Mouse (Mus musculus) T-cell, adult 2 months (primary cell): ENCODE results near the gene 4931440F15Rik.

Experiments
- DNase-seq: peaks from one replicate; pipeline ENCODE4 v3.0.0; 2022; ENCODE audit warnings: low spot score

4931440F15Rik gene

DNA sequence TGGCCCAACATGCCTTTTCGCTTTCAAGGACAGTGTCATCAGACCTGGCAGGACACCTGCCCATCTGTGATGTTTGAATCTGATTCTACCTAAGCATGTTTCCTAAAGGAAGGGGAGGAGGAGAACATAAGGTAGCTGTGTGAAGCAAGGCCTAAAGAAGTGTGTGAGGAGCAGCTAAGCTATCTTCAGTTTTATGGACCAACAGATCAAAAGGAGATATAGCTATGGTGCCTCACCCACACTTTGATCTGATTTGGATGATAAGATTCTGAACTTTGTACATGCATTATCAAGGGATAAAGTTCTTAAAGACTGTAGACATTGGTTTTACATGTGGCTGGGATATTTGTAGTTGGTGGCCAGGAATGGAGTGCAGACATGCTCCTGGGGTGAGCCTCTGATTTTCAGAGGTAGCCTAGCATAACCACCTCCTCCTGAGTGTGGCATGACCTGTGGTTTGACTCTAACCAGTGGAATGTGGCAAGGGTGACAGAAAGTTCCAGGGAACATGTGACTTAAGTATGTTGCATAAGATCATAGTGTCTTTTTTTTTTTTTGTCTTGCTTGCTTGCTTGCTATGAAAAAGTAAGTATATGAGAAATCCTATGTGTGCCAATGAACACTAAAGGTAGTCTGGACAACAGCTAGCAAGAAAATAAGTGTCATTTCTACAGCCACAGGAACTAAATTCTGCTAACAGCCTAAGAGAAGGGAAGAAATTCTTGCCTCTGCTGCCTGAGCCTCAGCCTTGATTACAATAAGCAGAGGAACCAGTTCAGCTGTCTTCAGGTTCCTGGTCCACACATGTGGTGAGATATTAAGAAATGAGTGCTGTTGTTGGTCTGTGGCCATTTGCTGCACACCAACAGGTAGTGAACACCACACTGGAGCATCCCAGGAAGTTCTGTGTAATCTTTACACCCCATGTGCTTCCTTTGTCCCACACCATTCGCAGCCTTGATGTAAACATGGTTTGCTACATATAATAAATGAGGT is 23.7 kb downstream of the 4931440F15Rik start:
- no peak for DNase-seq

DNA sequence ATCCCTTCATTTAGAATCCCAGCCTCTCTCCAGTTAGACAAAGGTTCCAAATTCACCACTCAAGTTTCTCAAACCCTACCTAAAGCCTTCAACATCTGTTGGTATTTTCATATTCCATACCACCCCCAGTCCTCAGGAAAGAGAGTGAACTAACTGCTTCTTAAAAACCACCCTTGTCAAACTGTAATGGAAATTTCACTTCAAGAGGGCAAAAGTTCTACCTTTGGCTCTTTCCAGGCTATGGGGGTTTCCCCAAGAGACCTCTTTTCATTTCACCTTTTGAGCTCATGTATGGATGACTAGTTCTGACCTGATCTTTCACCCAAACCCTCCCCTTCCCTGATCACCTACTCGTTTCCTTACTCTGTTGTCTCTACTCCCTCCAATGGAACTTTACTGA is 25.6 kb downstream of the 4931440F15Rik start:
- DNase-seq: no peak

GRCm38 (mm10) chr11:29795106-29795505 is 30.4 kb downstream of the 4931440F15Rik start:
- DNase-seq: no peak

DNA sequence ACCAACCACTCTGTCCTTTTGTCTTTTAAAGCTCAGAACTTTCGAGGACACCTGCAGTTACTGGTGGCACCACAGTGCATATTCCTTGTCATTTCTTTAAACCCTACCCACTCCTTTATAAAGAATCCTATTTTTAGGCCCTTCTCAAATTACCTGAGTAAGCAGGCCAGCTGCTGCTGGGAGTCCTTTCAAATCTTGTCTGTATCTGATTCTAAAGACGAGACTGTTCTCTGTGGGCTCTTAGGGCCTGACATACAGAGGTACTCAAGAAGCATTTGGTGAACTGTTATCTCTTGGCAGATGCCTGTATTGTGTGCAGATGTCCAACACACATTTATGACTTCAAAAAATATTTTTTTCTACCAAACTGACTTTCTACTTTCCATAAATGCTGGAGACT is 31.0 kb downstream of the 4931440F15Rik start:
- no peak for DNase-seq

GRCm38 (mm10) chr11:29790796-29791195 is 34.7 kb downstream of the 4931440F15Rik start:
- no peak for DNase-seq

DNA sequence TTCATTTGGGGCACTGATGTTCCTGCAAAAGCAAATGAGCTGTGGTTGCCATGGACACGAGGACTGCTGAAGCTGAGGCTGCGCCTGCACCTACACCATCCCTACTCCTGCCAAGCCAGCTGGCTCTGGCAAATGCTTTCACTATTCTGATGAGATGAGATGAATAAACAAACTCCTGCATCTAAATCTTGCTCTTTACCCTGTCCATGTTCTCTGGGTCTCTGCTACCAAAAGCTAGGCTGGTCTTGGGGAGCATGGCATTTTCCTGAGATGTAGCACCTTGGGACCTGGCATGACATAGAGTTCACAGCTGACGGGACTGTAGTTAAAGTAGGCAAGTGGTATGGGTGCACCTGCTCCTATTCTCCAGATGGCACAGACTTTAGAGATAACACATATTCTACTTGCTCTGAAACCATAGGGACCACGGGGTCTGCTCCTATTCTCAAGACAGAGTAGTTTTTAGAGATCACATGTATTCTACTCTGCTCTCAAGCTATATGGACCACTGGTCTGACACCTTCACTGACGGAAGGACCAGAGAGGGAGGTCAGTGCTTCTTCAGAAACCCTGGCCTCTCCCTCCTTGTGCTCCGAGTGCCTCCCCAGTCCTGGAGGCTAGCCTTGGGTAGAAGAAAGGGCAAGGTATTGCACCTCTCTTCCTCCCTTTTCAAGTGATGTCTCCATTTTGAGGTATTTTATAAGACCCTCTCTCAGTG is 36.4 kb downstream of the 4931440F15Rik start:
- DNase-seq: no peak

- no peak for DNase-seq
Observed at GRCm38 (mm10) chr11:29788499-29788898, 37.0 kb downstream of the 4931440F15Rik start.

DNA sequence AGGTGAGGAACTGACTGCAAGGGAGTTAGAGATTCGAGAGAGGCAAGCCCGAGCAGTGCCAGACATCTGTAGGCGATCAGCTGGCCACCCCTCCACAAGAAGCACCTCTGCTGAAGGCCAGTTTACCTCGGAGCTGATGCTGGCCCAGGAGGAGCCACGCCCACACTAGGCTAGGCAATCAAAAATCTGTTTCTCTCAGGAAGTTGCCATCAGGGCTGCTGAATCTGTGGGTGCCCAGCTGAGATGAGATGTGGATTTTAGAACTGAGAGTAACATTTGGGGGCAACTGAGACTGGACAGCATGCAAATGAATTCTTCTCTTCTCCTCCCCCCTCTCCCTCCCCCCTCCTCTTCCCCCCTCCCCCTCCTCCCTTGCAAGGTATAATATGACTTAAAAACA is 38.0 kb downstream of the 4931440F15Rik start:
- DNase-seq: no peak

DNA sequence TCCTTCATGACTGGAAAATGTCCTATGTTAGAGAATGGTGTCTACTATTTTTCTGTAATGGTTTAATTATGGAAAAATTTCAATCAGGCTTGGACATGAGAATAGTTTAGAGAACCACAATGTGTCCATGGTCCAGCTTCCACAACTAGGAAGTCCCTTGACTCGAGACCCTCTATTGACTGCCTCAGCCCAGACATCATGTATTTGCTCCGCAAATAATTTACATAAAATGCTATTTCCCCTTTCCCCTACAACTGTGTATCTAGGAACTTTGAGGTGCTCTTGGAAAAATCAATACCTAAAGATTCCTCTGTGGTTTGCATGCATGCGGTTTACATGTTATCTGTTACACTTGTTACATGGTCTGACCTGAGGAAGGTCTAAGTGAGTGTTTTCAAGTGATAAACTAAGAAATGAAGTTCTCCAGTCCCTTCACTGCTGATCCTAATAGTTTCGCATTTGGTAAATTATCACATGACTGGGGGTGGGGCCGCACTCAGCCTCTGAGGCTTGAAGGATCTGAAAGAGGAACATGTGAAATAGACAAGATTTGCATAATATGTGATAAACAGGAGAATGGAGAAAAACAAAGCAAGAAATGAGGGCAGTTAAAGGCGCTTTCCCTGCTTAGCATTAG is 38.8 kb downstream of the 4931440F15Rik start:
- DNase-seq: peak; percentile 2

DNA sequence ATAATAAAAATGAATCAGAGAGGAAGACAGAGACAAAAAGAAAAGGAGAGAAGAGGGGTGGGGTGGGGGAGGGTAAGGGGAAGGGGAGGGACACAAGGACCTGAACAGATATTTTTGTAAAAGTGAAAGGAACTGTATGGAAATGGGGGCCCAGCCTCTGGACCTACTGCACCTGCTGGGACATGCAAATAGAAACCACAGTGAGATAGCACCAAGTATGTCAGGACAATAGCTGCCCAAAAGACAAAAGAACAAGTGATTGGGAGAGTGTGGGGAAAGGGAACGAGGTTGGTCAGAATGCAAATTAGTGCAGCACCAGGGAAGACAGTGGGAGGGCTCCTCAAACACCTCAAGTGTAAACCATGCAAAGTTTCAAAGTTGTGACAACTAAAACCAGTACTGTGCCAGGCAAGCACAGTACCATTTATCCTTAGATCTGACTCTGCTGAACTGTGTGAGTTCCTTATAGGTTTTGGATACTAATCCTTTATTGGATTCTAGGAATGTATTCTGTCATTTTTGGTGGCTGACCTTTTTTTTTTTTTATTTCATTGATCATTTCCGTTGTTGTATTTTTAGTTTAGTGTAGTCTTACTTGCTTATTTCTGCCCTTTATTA is 46.0 kb downstream of the 4931440F15Rik start:
- no peak for DNase-seq

GRCm38 (mm10) chr11:29778936-29779335 is 46.5 kb downstream of the 4931440F15Rik start:
- no peak for DNase-seq

DNA sequence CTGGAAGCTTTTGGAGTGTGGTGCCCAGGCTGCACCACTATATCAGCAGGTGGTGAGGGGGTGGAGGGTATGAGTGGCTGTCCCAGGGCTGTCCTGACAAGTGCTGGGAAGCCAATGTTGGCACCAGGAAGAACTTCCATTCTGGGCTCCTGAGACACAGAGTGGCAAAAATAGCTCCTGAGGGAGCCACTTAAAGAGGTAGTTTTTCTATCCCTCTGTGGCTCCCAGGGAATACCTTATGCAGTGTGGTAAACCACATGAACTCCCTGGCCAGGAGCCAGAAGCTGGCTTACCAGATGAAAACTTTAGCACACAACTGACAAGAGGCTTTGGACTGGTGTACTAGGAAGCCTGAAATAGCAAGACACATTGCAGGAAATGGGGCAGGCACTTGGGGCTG is 47.5 kb downstream of the 4931440F15Rik start:
- DNase-seq: no peak

DNA sequence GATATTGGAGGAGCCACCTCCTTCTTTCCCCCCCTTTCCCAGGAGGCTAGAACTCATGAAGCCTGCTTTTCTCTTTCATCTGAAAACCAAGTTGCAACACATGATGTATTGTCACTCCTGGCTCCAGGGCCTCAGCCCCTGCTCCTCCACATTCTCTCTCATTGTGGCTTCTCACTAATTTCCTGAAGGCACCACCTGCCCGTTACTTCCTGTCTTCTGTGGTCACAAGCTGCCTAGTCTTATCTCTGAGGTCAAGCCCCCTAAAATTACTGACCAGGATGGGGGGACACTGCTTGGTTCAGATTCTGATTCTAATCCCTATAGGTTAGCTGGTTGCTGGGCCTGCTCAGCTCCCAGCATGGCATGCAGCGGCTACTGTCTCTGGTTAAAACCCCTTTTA is 50.7 kb downstream of the 4931440F15Rik start:
- DNase-seq: no peak

DNA sequence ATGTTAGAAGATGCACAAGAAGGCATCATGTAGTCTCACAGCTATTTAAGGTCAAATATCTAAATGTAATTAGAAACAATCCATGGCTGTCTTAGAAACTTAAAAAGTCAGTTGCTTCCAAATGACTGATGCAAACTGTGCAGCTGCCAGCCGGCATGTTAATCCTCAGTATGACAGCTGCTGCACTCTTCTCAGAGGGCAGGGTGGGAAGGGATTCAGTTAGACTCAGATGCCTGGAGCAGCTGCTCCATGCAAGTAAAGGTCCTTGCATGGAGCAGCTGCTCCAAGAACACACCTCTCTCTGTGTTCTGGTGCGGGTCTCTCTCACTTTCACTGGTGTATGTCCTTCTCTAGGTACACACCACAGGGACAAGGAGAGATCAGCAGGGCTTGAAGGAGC is 51.2 kb downstream of the 4931440F15Rik start:
- DNase-seq: no peak
